Mouse (Mus musculus) lung, adult 10 weeks (tissue): Measurements from ENCODE around the gene Sprr2a1. TPM values are rescaled to one million over a fixed set of nuclear protein-coding genes. Genes with fewer than 3 reads are reported as not detected.

ENCODE experiments used
- polyA plus RNA-seq: library from polyadenylated mRNA; stranded (reverse); fragments of 350-450 nt; fragmentation: Illumina TruSeq; extraction: RNeasy Lipid Tissue Mini Kit (QIAGEN cat#74804); gene quantifications from one replicate; pipeline ENCODE4 v1.2.3, GENCODE M21; 2014; ENCODE audit warnings: low read depth, low replicate concordance; ENCODE audit not compliant: insufficient read depth

Gene Sprr2a1
- polyA plus RNA-seq = not detected

GRCm38 (mm10) chr3:92215569-92215968 lies at the start of gene Sprr2a1, which contains the start of gene Sprr2a2:
Gene Sprr2a1 (plus strand): TSS chr3:92215799.
Gene Sprr2a2 (plus strand): TSS chr3:92215920.

Other genes starting within 250 kb of the Sprr2a1 start
- not detected for gene Pglyrp3, start 201.2 kb upstream of the Sprr2a1 start, polyA plus RNA-seq
- 0.13 TPM for gene Lor, start 132.7 kb upstream of the Sprr2a1 start, polyA plus RNA-seq
- gene Prr9, start 91.9 kb upstream of the Sprr2a1 start, polyA plus RNA-seq = not detected
- gene Lelp1, start 73.1 kb upstream of the Sprr2a1 start, polyA plus RNA-seq = not detected
- gene Sprr2a2, start 121 bp downstream of the Sprr2a1 start, polyA plus RNA-seq = 0.51 TPM
- gene Sprr2a3, start 69.6 kb downstream of the Sprr2a1 start, polyA plus RNA-seq = not detected
- gene Sprr2b, start 100.8 kb downstream of the Sprr2a1 start, polyA plus RNA-seq = not detected
- not detected for gene Sprr2d, start 123.3 kb downstream of the Sprr2a1 start, polyA plus RNA-seq
- gene Sprr2e, start 136.3 kb downstream of the Sprr2a1 start, polyA plus RNA-seq = not detected
- gene Sprr2f, start 149.4 kb downstream of the Sprr2a1 start, polyA plus RNA-seq = not detected
- gene Sprr2h, start 169.9 kb downstream of the Sprr2a1 start, polyA plus RNA-seq = not detected
- gene Sprr2i, start 192.2 kb downstream of the Sprr2a1 start, polyA plus RNA-seq = not detected
- gene Sprr2j-ps, start 202.3 kb downstream of the Sprr2a1 start, polyA plus RNA-seq = not detected
- gene Gm9774, start 213.6 kb downstream of the Sprr2a1 start, polyA plus RNA-seq = 3.0 TPM
- gene Sprr2k, start 216.8 kb downstream of the Sprr2a1 start, polyA plus RNA-seq = not detected
- gene Sprr1b, start 223.0 kb downstream of the Sprr2a1 start, polyA plus RNA-seq = not detected
- not detected for gene Sprr3, start 242.9 kb downstream of the Sprr2a1 start, polyA plus RNA-seq